Mouse (Mus musculus) kidney, embryonic 14.5 days (tissue): ENCODE data around the gene Pla2g7. TPM values are rescaled to one million over a fixed set of nuclear protein-coding genes. Genes with fewer than 3 reads are reported as not detected.

Experiments used
- ATAC-seq: fragments of 200-750 bp; cut with Nextera tagmentation; 2 replicates; pipeline ENCODE4 v1.8.0; 2017; ENCODE audit warnings: moderate number of reproducible peaks, mild to moderate bottlenecking, moderate TSS enrichment, moderate library complexity; ENCODE audit not compliant: low FRiP score, low TSS enrichment
- H3K27ac ChIP-seq: fragments of 300-500 bp; sonication (generic); 2 replicates; pipeline ENCODE4 v1.5.1; 2014; ENCODE audit warnings: low read depth, mild to moderate bottlenecking, low read length, moderate library complexity, mixed read lengths
- H3K27me3 ChIP-seq: fragments of 300-500 bp; sonication (generic); 2 replicates; pipeline ENCODE4 v1.6.1; 2014; ENCODE audit warnings: mild to moderate bottlenecking, low read length; ENCODE audit not compliant: control insufficient read depth, insufficient read depth
- H3K36me3 ChIP-seq: fragments of 300-500 bp; sonication (generic); 2 replicates; pipeline ENCODE4 v1.6.1; 2014; ENCODE audit warnings: low read length, mixed read lengths; ENCODE audit not compliant: control insufficient read depth, insufficient read depth
- H3K4me1 ChIP-seq: fragments of 300-500 bp; sonication (generic); 2 replicates; pipeline ENCODE4 v1.6.1; 2014; ENCODE audit warnings: low read length, mixed read lengths; ENCODE audit not compliant: control insufficient read depth, insufficient read depth
- H3K4me2 ChIP-seq: fragments of 300-500 bp; sonication (generic); replicated peaks from 2 replicates; pipeline ENCODE4 v1.6.1; 2014; ENCODE audit warnings: low read depth, mild to moderate bottlenecking, low read length
- H3K4me3 ChIP-seq: fragments of 300-500 bp; sonication (generic); 2 replicates; pipeline ENCODE4 v1.5.1; 2014; ENCODE audit warnings: mild to moderate bottlenecking, low read length
- H3K9ac ChIP-seq: fragments of 300-500 bp; sonication (generic); 2 replicates; pipeline ENCODE4 v1.6.1; 2014; ENCODE audit warnings: low read depth, mild to moderate bottlenecking, low read length, moderate library complexity
- H3K9me3 ChIP-seq: fragments of 300-500 bp; sonication (generic); 2 replicates; pipeline ENCODE4 v1.6.1; 2016; ENCODE audit warnings: low read length; ENCODE audit not compliant: control insufficient read depth
- WGBS: fragments of 180-500 bp; shearing (Covaris S2); extraction: QIAGEN DNeasy Blood & Tissue Kit; methylation state at CpG from one replicate; pipeline ENCODE4 v1.1.7; 2014; 5-methylcytosine and 5-hydroxymethylcytosine counted together
- polyA plus RNA-seq: library from polyadenylated mRNA; unstranded; fragments of >200 nt; fragmentation: Nextera tagmentation; extraction: Ambion mirVana; gene quantifications from 2 replicates; pipeline ENCODE4 v1.2.1, GENCODE M21; 2014

The Pla2g7 gene
- polyA plus RNA-seq, 1 experiment from 2014 or later = 73.1 TPM

GRCm38 (mm10) chr17:43567593-43567991 lies 306 bp upstream of the Pla2g7 start:
- peak overlapping the region; percentile 87 for H3K27ac ChIP-seq

GRCm38 (mm10) chr17:43569287-43569686 lies 1.4 kb downstream of the Pla2g7 start:
- no peak overlapping the region for H3K9ac ChIP-seq
- H3K4me3 ChIP-seq = peak overlapping the region; percentile 52; the same call in 1 of the 2 replicates
- ATAC-seq = no peak
- H3K36me3 ChIP-seq = no peaks in the 10 kb centered on the region
- 53% methylated on average over 7 of the region's 7 CpGs for WGBS
- no peaks in the 10 kb centered on the region for H3K27me3 ChIP-seq
- no peaks in the 10 kb centered on the region for H3K9me3 ChIP-seq
- no peak overlapping the region for H3K27ac ChIP-seq
- peak overlapping the region; percentile 74 for H3K4me2 ChIP-seq
- H3K4me1 ChIP-seq = no peaks in the 10 kb centered on the region; the same call in 1 of the 2 replicates

More at GRCm38 (mm10) chr17:43567593-43567991, 306 bp upstream of the Pla2g7 start:
- Histone ChIP-seq H3K27me3 (no peaks in the 10 kb centered on the region), H3K4me2 (peak overlapping the region; percentile 74), H3K9ac (peak overlapping the region; percentile 49), H3K4me3 (peak overlapping the region; percentile 52), H3K4me1 (no peaks in the 10 kb centered on the region; the same call in 1 of the 2 replicates), H3K36me3 (no peaks in the 10 kb centered on the region), H3K9me3 (no peaks in the 10 kb centered on the region)
- peak; percentile 8; the same call in 1 of the 2 replicates for ATAC-seq
- WGBS = 10% methylated on average over 12 of the region's 12 CpGs

GRCm38 (mm10) chr17:43573624-43574073 lies 5.8 kb downstream of the Pla2g7 start:
- WGBS = 38% methylated on average over 3 of the region's 3 CpGs
- Histone ChIP-seq H3K4me1 (no peaks in the 10 kb centered on the region; the same call in 1 of the 2 replicates), H3K9ac (no peak overlapping the region), H3K27me3 (no peaks in the 10 kb centered on the region), H3K36me3 (no peaks in the 10 kb centered on the region), H3K4me3 (no peak overlapping the region), H3K9me3 (no peaks in the 10 kb centered on the region), H3K27ac (0 out of 2 replicates have a peak overlapping the region, but pooled peaks have one; percentile 30), H3K4me2 (no peak overlapping the region)
- no peak for ATAC-seq

- Histone ChIP-seq H3K27ac (peak overlapping the region; percentile 73), H3K36me3 (no peaks in the 10 kb centered on the region), H3K9me3 (no peaks in the 10 kb centered on the region), H3K27me3 (no peaks in the 10 kb centered on the region), H3K4me2 (peak overlapping the region; percentile 34; the same call in 1 of the 2 replicates), H3K4me3 (peak overlapping the region; percentile 3; the same call in 1 of the 2 replicates), H3K9ac (no peak overlapping the region), H3K4me1 (peaks cover 14% of the 10 kb centered on the region)
- no peak; the same call in 1 of the 2 replicates for ATAC-seq
- WGBS = 16% methylated on average over 3 of the region's 3 CpGs
Measured at GRCm38 (mm10) chr17:43580456-43580855, 12.6 kb downstream of the Pla2g7 start.

GRCm38 (mm10) chr17:43581012-43581467 lies 13.1 kb downstream of the Pla2g7 start:
- Histone ChIP-seq H3K4me1 (peaks cover 14% of the 10 kb centered on the region), H3K27me3 (no peaks in the 10 kb centered on the region), H3K9me3 (no peaks in the 10 kb centered on the region), H3K9ac (no peak overlapping the region), H3K36me3 (no peaks in the 10 kb centered on the region), H3K4me3 (peak overlapping the region; percentile 3; the same call in 1 of the 2 replicates), H3K4me2 (peak overlapping the region; percentile 34), H3K27ac (peak overlapping the region; percentile 73)
- WGBS = 8% methylated on average over 8 of the region's 8 CpGs
- ATAC-seq = peak; percentile 90

GRCm38 (mm10) chr17:43584771-43585170 lies 16.9 kb downstream of the Pla2g7 start:
- Histone ChIP-seq H3K27me3 (no peaks in the 10 kb centered on the region), H3K4me1 (peaks cover 12% of the 10 kb centered on the region), H3K4me3 (no peak overlapping the region), H3K9ac (no peak overlapping the region), H3K36me3 (no peaks in the 10 kb centered on the region), H3K4me2 (no peak overlapping the region), H3K9me3 (no peaks in the 10 kb centered on the region), H3K27ac (no peak overlapping the region)
- ATAC-seq = no peak
- 56% methylated on average over 7 of the region's 7 CpGs for WGBS

- 92% methylated on average over 2 of the region's 2 CpGs for WGBS
- Histone ChIP-seq H3K4me1 (peaks cover 3% of the 10 kb centered on the region; the same call in 1 of the 2 replicates), H3K36me3 (no peaks in the 10 kb centered on the region), H3K9ac (no peak overlapping the region), H3K27ac (no peak overlapping the region), H3K9me3 (no peaks in the 10 kb centered on the region), H3K4me3 (no peak overlapping the region), H3K27me3 (no peaks in the 10 kb centered on the region), H3K4me2 (no peak overlapping the region)
- ATAC-seq = no peak
Measured at GRCm38 (mm10) chr17:43587278-43587677, 19.4 kb downstream of the Pla2g7 start.

- WGBS = 94% methylated on average over 6 of the region's 6 CpGs
- H3K9me3 ChIP-seq = no peaks in the 10 kb centered on the region
- ATAC-seq = no peak
- no peak overlapping the region for H3K4me2 ChIP-seq
- H3K4me1 ChIP-seq = no peaks in the 10 kb centered on the region
- no peaks in the 10 kb centered on the region for H3K36me3 ChIP-seq
- H3K4me3 ChIP-seq = no peak overlapping the region
- no peak overlapping the region for H3K27ac ChIP-seq
- H3K27me3 ChIP-seq = no peaks in the 10 kb centered on the region
- H3K9ac ChIP-seq = no peak overlapping the region
Measured at GRCm38 (mm10) chr17:43589750-43590149, 21.9 kb downstream of the Pla2g7 start.

- Histone ChIP-seq H3K9me3 (no peaks in the 10 kb centered on the region), H3K9ac (no peak overlapping the region), H3K4me2 (no peak overlapping the region), H3K4me3 (no peak overlapping the region), H3K4me1 (no peaks in the 10 kb centered on the region), H3K36me3 (no peaks in the 10 kb centered on the region), H3K27me3 (no peaks in the 10 kb centered on the region), H3K27ac (no peak overlapping the region)
- WGBS = 86% methylated on average over 5 of the region's 5 CpGs
- no peak for ATAC-seq
Measured at GRCm38 (mm10) chr17:43590531-43590930, 22.6 kb downstream of the Pla2g7 start.
